In the genomic region with DNA sequence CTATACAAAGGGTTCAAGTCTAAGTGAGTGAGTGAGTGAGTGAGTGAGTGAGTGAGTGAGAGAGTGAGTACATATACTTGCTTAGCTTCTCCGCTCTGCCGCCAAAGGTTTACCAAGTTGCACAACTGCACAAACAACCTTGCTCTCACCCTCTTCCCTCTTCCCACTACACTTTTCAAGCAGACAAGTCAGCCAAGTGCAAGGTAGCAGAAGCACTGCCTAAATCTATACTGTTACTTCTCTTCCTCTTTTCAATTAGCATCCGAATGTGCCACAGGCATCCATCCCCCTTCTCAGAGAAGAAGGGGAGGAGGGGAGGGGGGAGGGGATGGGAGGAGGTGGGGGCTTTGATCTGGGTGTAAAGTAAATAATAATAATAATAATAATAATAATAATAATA, we compare ENCODE assay signal across 23 mouse cellular contexts.
"Had no signal": no experiment of that assay in that cellular context is flagged by ENCODE, and none has a peak within 500 bp of the region (broad histone marks: within the 10 kb centered on the region; RNA-seq: fewer than 3 reads in every experiment).

No protein-coding gene starts in this region.

- H3K27me3 ChIP-seq: heart, embryonic 13.5 days; heart, embryonic 15.5 days; hindbrain, embryonic 13.5 days; hindbrain, embryonic 15.5 days; kidney, embryonic 15.5 days; limb, embryonic 13.5 days; limb, embryonic 15.5 days; liver, embryonic 12.5 days had no signal

- H3K9me3 ChIP-seq: heart, embryonic 13.5 days; heart, embryonic 15.5 days; hindbrain, embryonic 13.5 days; hindbrain, embryonic 15.5 days; kidney, embryonic 15.5 days; limb, embryonic 13.5 days; limb, embryonic 15.5 days; liver, embryonic 12.5 days had no signal

- ATAC-seq: hindbrain, postnatal 0 days; intestine, embryonic 16.5 days; liver, embryonic 12.5 days had no signal

- H3K4me3 ChIP-seq: heart, adult 2 months; heart, embryonic 13.5 days; heart, embryonic 15.5 days; hindbrain, embryonic 13.5 days; hindbrain, embryonic 15.5 days; kidney, embryonic 15.5 days; limb, embryonic 13.5 days; limb, embryonic 15.5 days; liver, embryonic 12.5 days had no signal

- DNase-seq: gastrocnemius, postnatal 14 days; gastrocnemius, postnatal 36 days; heart, adult 11 months; heart, adult 2 months; heart, postnatal 14 days; heart, postnatal 36 days; kidney, adult 11 months; kidney, adult 2 months; kidney, adult 9 months; kidney, postnatal 14 days; kidney, postnatal 36 days; layer of hippocampus, adult 9-11 months; layer of hippocampus, postnatal 36 days had no signal

- H3K4me1 ChIP-seq: heart, embryonic 13.5 days; heart, embryonic 15.5 days; hindbrain, embryonic 15.5 days; limb, embryonic 15.5 days; liver, embryonic 12.5 days had no signal
